In genomic region chr14:32036482-32036881, GRCm38 (mm10) we compare ENCODE assay signal across 20 mouse cellular contexts. TPM values are rescaled to one million over a fixed set of nuclear protein-coding genes. Genes with fewer than 3 reads are reported as not detected.
DNase-seq lines count a peak whose midpoint lies in the region; ATAC-seq lines count a peak whose summit lies in the region.
"Had no signal": no experiment of that assay in that cellular context is flagged by ENCODE, and none has a peak within 500 bp of the region (broad histone marks: within the 10 kb centered on the region; RNA-seq: fewer than 3 reads in every experiment).

No protein-coding gene starts in this region.

- peak; percentile 37 for DNase-seq in gastrocnemius, postnatal 10 days
- no peak for DNase-seq in gastrocnemius, adult 18-20 months (ENCODE audit: low spot score)
- peak; percentile 29 for DNase-seq in 3T3-L1 (ENCODE audit: low read depth, low spot score)
- DNase-seq in adrenal gland, adult 2 months = peak; percentile 88
- DNase-seq in adrenal gland, postnatal 25 days = peak; percentile 79
- DNase-seq in spleen, postnatal 4 days (ENCODE audit: low spot score in 2 of 2) = no peak
- DNase-seq in kidney, postnatal 36 days = no peak
- DNase-seq: cerebellum, adult 11-12 months; cerebellum, adult 9-11 months; cerebellum, postnatal 36 days; gastrocnemius, postnatal 14 days; heart, adult 2 months; heart, postnatal 14 days had no signal

- no peak for ATAC-seq in monocyte, adult 5-6 weeks (replicated peaks; ENCODE audit: insufficient number of reproducible peaks, low FRiP score, low TSS enrichment, poor library complexity, severe bottlenecking)
- ATAC-seq: activated CD4-positive, CD25-positive, alpha-beta regulatory T cell, adult 4 months; forebrain, embryonic 14.5 days; hindbrain, postnatal 0 days; Patski had no signal

RNA-seq across cellular contexts. Expression of gene Galnt15, which starts 7.7 kb away (rescaled TPM):
- total RNA-seq in gastrocnemius, postnatal 10 days (2021) = 10 to 100 TPM; 22.2 to 23.2 TPM
- 1 to 10 TPM; 6.2 to 6.5 TPM for total RNA-seq in gastrocnemius, adult 18-20 months (2021)
- total RNA-seq in adrenal gland, adult 2 months (2021) = 10 to 100 TPM in 1 of 2 experiments, 1 to 10 TPM in 1; 5.2 to 14.5 TPM
- 3.6 and 4.8 TPM in 2 replicates for polyA plus RNA-seq in adrenal gland, adult 2 months (2012; rRNA removed)
- 4.3 and 4.6 TPM in 2 replicates for total RNA-seq in adrenal gland, postnatal 25 days (2021)
- total RNA-seq in monocyte, adult 5-6 weeks (2017) = not detected in 3 replicates
- total RNA-seq: hematopoietic stem cell, adult 5-6 weeks had no signal
- polyA plus RNA-seq: activated CD4-positive, CD25-positive, alpha-beta regulatory T cell, adult 4 months; erythroblast, embryonic 14.5 days had no signal

RNA-seq across cellular contexts. Expression of gene Oxnad1, which starts 48.7 kb away (rescaled TPM):
- total RNA-seq in gastrocnemius, postnatal 10 days (2021) = 10 to 100 TPM; 18.7 to 19.9 TPM
- 10 to 100 TPM; 17.9 to 19.5 TPM for total RNA-seq in gastrocnemius, adult 18-20 months (2021)
- total RNA-seq in adrenal gland, adult 2 months (2021) = 10 to 100 TPM; 41.8 to 41.9 TPM
- polyA plus RNA-seq in adrenal gland, adult 2 months (2012; rRNA removed) = 16.8 and 18.5 TPM in 2 replicates
- total RNA-seq in adrenal gland, postnatal 25 days (2021) = 37.6 and 51.6 TPM in 2 replicates
- total RNA-seq in monocyte, adult 5-6 weeks (2017) = 9.2 to 22.1 TPM (median 10.6 TPM) in 3 replicates

RNA-seq across cellular contexts. Expression of gene Dph3, which starts 49.0 kb away (rescaled TPM):
- 10 to 100 TPM; 68.3 to 74.9 TPM for total RNA-seq in gastrocnemius, postnatal 10 days (2021)
- 100 to 1,000 TPM; 119 to 128 TPM for total RNA-seq in gastrocnemius, adult 18-20 months (2021)
- 10 to 100 TPM; 67.7 to 74.9 TPM for total RNA-seq in adrenal gland, adult 2 months (2021)
- polyA plus RNA-seq in adrenal gland, adult 2 months (2012; rRNA removed) = 7.0 and 8.4 TPM in 2 replicates
- 54.5 and 69.4 TPM in 2 replicates for total RNA-seq in adrenal gland, postnatal 25 days (2021)
- total RNA-seq in monocyte, adult 5-6 weeks (2017) = 72.4 to 102 TPM (median 78.3 TPM) in 3 replicates

Comparison
In these comparisons a context has a peak if more than half of its experiments do, and no peak if none do; other contexts are left out.
1. DNase-seq: peak in gastrocnemius, postnatal 10 days (single experiment), 3T3-L1 (single experiment), adrenal gland, adult 2 months (single experiment) and adrenal gland, postnatal 25 days (single experiment); none in gastrocnemius, adult 18-20 months (single experiment), spleen, postnatal 4 days (0 of 2) and kidney, postnatal 36 days (0 of 2).